Mouse (Mus musculus) stomach, postnatal 0 days (tissue): Measurements from ENCODE around the gene Samd4.

ENCODE experiments used
- CTCF ChIP-seq: IDR thresholded peaks from 2 replicates; pipeline ENCODE4 v1.5.1; 2016; ENCODE audit warnings: antibody characterized with exemption, low read depth, mild to moderate bottlenecking, moderate library complexity
- EP300 ChIP-seq: optimal IDR thresholded peaks from 2 replicates; pipeline ENCODE3; 2016; ENCODE audit warnings: antibody characterized with exemption

DNA sequence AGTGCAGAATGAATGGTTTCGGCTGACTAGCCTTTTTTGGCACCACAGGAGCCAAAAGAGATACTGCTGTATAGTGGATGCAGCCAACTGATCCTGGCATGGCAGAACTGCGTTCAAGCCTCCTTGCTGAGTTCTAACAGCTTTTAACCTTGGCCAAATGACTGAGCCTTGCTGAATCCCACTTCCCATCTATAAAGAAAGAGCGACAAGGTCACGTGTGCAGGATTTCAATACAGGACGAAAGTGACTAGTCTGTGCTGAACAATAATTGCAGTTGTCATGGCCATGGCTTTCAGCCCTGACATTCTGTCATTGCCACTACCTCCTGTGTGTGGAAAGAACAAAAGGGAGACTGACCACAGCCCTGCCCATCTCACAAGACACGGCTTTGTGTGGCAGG lies 99.5 kb downstream of the Samd4 start:
- TF ChIP-seq CTCF, result no peak
- TF ChIP-seq EP300, result no peak
